Mouse (Mus musculus): ENCODE results near the gene Wnt3a. TPM values are rescaled to one million over a fixed set of nuclear protein-coding genes. Genes with fewer than 3 reads are reported as not detected.

Gene Wnt3a
- polyA plus RNA-seq, 2 experiments: 1.2 to 1.3 TPM

- no peak for ATAC-seq (ENCODE audit: low FRiP score, low read depth)
- Histone ChIP-seq H3K27me3 (ENCODE audit: control insufficient read depth, insufficient read depth, low read length) (no peaks in the 10 kb centered on the region), H3K4me2 (replicated peaks; ENCODE audit: low read depth, low read length, severe bottlenecking) (no peak overlapping the region), H3K9ac (ENCODE audit: low read depth, low read length, severe bottlenecking) (no peak overlapping the region), H3K4me3 (replicated peaks; ENCODE audit: low read length) (no peak overlapping the region), H3K9me3 (ENCODE audit: control insufficient read depth, low read length) (no peaks in the 10 kb centered on the region), H3K36me3 (ENCODE audit: control insufficient read depth, insufficient read depth, low read length) (peaks cover 19% of the 10 kb centered on the region), H3K27ac (replicated peaks; ENCODE audit: low read depth, low read length) (no peak overlapping the region), H3K4me1 (ENCODE audit: control insufficient read depth, insufficient read depth, low read length) (peaks cover 15% of the 10 kb centered on the region; the same call in 1 of the 2 replicates)
- DNase-seq (ENCODE audit: low spot score): no peak
- WGBS: 69% methylated on average over 4 of the region's 4 CpGs
- TF ChIP-seq POLR2A (IDR thresholded peaks at IDR 0.05; ENCODE audit: borderline replicate concordance, extremely low read depth, insufficient read depth, insufficient read length): no peak
These were observed 44.6 kb upstream of the Wnt3a start for GRCm38 (mm10) chr11:59335150-59335549.

DNA sequence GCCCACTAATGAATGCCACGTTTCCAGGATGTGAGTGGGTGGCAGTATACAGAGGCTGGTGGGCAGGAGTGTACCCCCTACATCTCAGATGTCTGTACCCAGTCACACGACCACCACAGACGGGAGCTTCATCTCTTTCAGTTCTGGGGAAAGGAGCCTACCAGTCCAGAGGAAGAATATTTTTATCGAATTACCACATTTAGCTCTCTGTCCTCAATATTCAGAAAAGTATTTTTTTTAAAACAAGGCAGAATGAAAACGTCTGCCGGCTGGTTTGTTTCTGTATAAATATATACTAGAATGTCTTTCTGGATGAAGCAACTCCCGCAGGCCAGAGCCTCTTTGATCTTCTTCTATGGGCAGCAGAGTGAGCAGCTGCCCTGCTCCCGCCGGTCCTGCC is 42.4 kb upstream of the Wnt3a start:
- WGBS: 33% methylated on average over 9 of the region's 9 CpGs

DNA sequence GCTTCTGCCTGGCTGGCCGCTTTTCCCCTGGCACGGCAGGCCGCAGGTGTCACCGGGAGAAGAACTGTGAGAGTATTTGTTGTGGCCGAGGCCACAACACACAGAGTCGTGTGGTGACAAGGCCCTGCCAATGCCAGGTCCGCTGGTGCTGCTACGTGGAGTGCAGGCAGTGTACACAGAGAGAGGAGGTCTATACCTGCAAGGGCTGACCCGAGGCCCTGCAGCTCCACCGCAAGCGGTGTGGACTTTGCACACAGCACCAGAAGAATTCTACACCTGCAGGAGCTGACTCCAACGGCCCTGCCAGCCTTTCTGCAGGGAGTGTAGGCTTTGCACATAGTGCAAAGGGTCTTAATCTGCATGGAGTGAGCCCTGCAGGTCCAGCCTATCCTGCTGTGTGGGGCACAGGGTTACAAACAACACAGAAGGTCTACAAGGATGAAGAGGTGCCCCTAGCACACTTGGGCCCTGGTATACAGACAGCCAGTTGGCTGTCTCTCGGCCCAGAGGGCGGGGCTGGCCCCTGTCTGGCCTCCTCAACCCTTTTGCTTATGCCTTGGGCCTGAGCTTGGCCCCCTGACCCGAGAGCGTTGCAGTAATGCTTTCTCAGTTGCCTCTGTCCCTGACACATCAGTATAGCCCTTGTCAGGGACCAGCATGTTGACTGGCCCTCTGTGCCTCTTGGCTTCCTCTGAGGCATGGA is 40.8 kb upstream of the Wnt3a start:
- TF ChIP-seq POLR2A (IDR thresholded peaks at IDR 0.05; ENCODE audit: borderline replicate concordance, extremely low read depth, insufficient read depth, insufficient read length): no peak
- peaks cover 19% of the 10 kb centered on the region for H3K36me3 ChIP-seq (ENCODE audit: control insufficient read depth, insufficient read depth, low read length)
- peaks cover 23% of the 10 kb centered on the region for H3K4me1 ChIP-seq (ENCODE audit: control insufficient read depth, insufficient read depth, low read length)
- no peak overlapping the region for H3K4me3 ChIP-seq (replicated peaks; ENCODE audit: low read length)
- ATAC-seq (ENCODE audit: low FRiP score, low read depth) (no peak), DNase-seq (ENCODE audit: low spot score) (no peak)
- H3K9ac ChIP-seq (ENCODE audit: low read depth, low read length, severe bottlenecking): no peak overlapping the region
- H3K27ac ChIP-seq (replicated peaks; ENCODE audit: low read depth, low read length): no peak overlapping the region
- H3K9me3 ChIP-seq (ENCODE audit: control insufficient read depth, low read length): no peaks in the 10 kb centered on the region
- H3K27me3 ChIP-seq (ENCODE audit: control insufficient read depth, insufficient read depth, low read length): no peaks in the 10 kb centered on the region
- WGBS: 83% methylated on average over 16 of the region's 16 CpGs
- H3K4me2 ChIP-seq (replicated peaks; ENCODE audit: low read depth, low read length, severe bottlenecking): no peak overlapping the region

More for the DNA sequence above, 42.4 kb upstream of the Wnt3a start:
- Histone ChIP-seq H3K9me3 (ENCODE audit: control insufficient read depth, low read length) (no peaks in the 10 kb centered on the region), H3K27ac (replicated peaks; ENCODE audit: low read depth, low read length) (no peak overlapping the region), H3K4me1 (ENCODE audit: control insufficient read depth, insufficient read depth, low read length) (peaks cover 26% of the 10 kb centered on the region), H3K9ac (ENCODE audit: low read depth, low read length, severe bottlenecking) (no peak overlapping the region), H3K36me3 (ENCODE audit: control insufficient read depth, insufficient read depth, low read length) (peaks cover 19% of the 10 kb centered on the region), H3K4me3 (replicated peaks; ENCODE audit: low read length) (no peak overlapping the region), H3K27me3 (ENCODE audit: control insufficient read depth, insufficient read depth, low read length) (no peaks in the 10 kb centered on the region), H3K4me2 (replicated peaks; ENCODE audit: low read depth, low read length, severe bottlenecking) (no peak overlapping the region)
- ATAC-seq (ENCODE audit: low FRiP score, low read depth): no peak
- TF ChIP-seq POLR2A (IDR thresholded peaks at IDR 0.05; ENCODE audit: borderline replicate concordance, extremely low read depth, insufficient read depth, insufficient read length): no peak
- DNase-seq (ENCODE audit: low spot score): no peak

- peak; percentile 70; the same call in 1 of the 2 replicates for ATAC-seq (ENCODE audit: low FRiP score, low read depth)
- Histone ChIP-seq H3K9ac (ENCODE audit: low read depth, low read length, severe bottlenecking) (no peak overlapping the region), H3K36me3 (ENCODE audit: control insufficient read depth, insufficient read depth, low read length) (peaks cover 19% of the 10 kb centered on the region), H3K27me3 (ENCODE audit: control insufficient read depth, insufficient read depth, low read length) (no peaks in the 10 kb centered on the region), H3K27ac (replicated peaks; ENCODE audit: low read depth, low read length) (no peak overlapping the region), H3K4me1 (ENCODE audit: control insufficient read depth, insufficient read depth, low read length) (peaks cover 18% of the 10 kb centered on the region), H3K4me3 (replicated peaks; ENCODE audit: low read length) (no peak overlapping the region), H3K4me2 (replicated peaks; ENCODE audit: low read depth, low read length, severe bottlenecking) (no peak overlapping the region), H3K9me3 (ENCODE audit: control insufficient read depth, low read length) (no peaks in the 10 kb centered on the region)
- WGBS: 48% methylated on average over 5 of the region's 5 CpGs
- peak; percentile 59 for DNase-seq (ENCODE audit: low spot score)
- TF ChIP-seq POLR2A (IDR thresholded peaks at IDR 0.05; ENCODE audit: borderline replicate concordance, extremely low read depth, insufficient read depth, insufficient read length): no peak
These were observed 40.0 kb upstream of the Wnt3a start for GRCm38 (mm10) chr11:59330560-59330959.

GRCm38 (mm10) chr11:59329616-59330015 is 39.1 kb upstream of the Wnt3a start:
- Histone ChIP-seq H3K36me3 (ENCODE audit: control insufficient read depth, insufficient read depth, low read length) (peaks cover 19% of the 10 kb centered on the region), H3K9me3 (ENCODE audit: control insufficient read depth, low read length) (no peaks in the 10 kb centered on the region), H3K9ac (ENCODE audit: low read depth, low read length, severe bottlenecking) (peak overlapping the region; percentile 18; the same call in 1 of the 2 replicates), H3K4me1 (ENCODE audit: control insufficient read depth, insufficient read depth, low read length) (peaks cover 18% of the 10 kb centered on the region), H3K4me3 (replicated peaks; ENCODE audit: low read length) (no peak overlapping the region), H3K27me3 (ENCODE audit: control insufficient read depth, insufficient read depth, low read length) (no peaks in the 10 kb centered on the region), H3K27ac (replicated peaks; ENCODE audit: low read depth, low read length) (no peak overlapping the region), H3K4me2 (replicated peaks; ENCODE audit: low read depth, low read length, severe bottlenecking) (no peak overlapping the region)
- no peak for ATAC-seq (ENCODE audit: low FRiP score, low read depth)
- no peak for TF ChIP-seq POLR2A (IDR thresholded peaks at IDR 0.05; ENCODE audit: borderline replicate concordance, extremely low read depth, insufficient read depth, insufficient read length)
- no peak for DNase-seq (ENCODE audit: low spot score)
- WGBS: 13% methylated on average over 6 of the region's 6 CpGs

Measured in limb, embryonic 14.5 days (tissue).